Mouse (Mus musculus) layer of hippocampus, adult 18-20 months (tissue): Measurements from ENCODE around the gene Gm20547. TPM values are rescaled to one million over a fixed set of nuclear protein-coding genes. Genes with fewer than 3 reads are reported as not detected.

ENCODE experiments used
- DNase-seq, 2 experiments: peaks; one replicate each; pipeline ENCODE4 v3.0.0; 2022; ENCODE audit warnings: low spot score in 2 of 2
- total RNA-seq, 2 experiments: library from RNA; stranded (reverse); gene quantifications; 2 replicates each; pipeline ENCODE4 v1.2.3; 2021

Gene Gm20547
- total RNA-seq, 2 experiments from 2014 or later, result 0.10 TPM; not detected in 1

DNA sequence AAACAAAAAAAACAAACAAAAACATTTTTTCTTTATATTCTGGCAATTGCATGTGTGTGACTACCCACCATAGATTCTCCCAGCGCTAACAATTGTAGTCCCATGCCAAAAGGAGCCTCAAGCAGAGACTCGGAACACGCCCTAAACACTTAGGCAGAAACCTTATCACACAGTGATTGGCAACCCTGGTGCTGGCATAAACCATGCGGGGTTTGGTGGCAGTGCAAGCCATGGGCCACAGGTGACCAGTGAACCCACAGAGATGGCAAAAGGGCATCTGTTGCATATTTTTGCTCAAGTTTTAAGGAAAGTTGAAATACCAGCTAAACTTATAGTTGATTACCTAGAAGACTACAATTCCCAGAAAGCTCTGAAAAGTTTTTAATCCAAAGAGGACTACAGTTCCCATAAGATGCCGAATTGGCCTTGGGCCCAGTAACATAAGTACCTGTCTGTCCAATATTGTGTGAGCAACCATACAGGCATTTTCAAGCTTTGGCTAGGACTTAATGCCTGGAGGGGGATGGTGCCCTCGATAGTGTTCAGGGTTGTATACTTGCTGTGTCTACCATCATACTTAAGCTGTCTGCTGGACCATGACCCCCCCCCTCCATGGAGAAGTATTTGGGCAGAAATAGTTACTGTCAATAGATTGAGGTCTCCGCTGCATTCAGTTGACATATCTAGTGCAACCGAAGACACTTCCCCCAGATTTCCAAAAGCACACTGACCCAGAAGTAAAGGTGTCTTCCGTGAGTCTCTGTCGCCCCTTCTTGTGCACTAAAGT is 15.7 kb upstream of the Gm20547 start:
- DNase-seq, result peak; percentile 28 to 66

DNA sequence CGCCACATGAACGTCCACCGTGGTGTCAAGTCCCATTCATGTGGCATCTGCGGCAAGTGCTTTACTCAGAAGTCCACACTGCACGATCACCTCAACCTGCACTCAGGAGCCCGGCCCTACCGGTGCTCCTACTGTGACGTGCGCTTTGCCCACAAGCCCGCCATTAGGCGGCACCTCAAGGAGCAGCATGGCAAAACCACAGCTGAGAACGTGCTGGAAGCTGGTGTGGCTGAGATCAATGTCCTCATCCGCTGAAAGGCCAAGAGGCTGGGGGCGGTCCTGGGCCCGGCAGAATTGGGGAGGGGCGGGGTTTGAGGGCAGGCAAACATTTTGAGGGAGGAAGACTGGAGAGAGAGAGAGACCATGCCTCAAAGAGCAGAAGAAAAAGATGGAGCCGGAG is 14.5 kb upstream of the Gm20547 start:
- no peak for DNase-seq

DNA sequence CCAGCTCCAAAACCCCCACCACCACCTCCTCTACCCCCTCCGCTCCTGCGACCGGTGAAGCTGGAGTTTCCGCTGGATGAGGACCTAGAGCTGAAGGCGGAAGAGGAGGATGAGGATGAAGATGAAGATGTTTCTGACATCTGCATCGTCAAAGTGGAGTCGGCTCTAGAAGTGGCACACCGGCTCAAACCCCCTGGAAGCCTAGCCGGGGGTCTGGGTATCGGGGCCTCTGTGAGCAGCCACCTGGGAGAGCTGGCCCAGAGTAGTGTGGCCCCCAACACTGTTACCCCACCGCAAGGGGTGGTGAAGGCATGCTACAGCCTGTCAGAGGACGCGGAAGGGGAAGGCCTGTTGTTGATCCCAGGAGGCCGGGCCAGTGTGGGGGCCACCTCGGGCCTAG is 13.9 kb upstream of the Gm20547 start:
- no peak for DNase-seq

DNA sequence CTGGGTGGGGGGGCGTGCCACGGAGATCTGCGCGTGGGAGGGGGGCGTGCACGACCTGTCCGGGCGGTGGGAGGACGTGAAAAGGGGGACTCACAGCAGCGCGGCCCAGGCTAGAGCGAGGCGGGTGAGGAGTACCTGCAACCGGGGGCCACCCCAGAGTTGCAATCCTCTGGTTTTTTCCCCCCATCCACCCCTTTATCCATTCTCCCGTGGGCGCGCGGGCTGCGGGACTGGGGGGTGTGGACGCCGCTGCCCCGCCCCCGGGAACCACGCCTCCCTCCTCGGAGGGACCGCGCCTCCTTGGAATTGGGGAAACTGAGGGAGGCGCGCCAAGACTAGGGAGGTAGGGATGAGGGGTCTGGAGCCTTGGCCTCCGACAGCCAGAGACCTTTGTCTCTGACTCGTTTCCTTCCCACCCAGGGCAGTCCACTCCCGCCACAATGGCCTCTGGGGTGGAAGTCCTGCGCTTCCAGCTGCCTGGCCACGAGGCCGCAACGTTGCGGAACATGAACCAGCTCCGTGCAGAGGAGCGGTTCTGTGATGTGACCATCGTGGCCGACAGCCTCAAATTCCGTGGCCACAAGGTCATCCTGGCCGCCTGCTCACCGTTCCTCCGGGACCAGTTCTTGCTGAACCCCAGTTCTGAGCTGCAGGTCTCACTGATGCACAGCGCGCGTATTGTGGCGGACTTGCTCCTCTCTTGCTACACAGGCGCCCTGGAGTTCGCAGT is 13.1 kb upstream of the Gm20547 start:
- DNase-seq, result peak; percentile 43 to 52

DNA sequence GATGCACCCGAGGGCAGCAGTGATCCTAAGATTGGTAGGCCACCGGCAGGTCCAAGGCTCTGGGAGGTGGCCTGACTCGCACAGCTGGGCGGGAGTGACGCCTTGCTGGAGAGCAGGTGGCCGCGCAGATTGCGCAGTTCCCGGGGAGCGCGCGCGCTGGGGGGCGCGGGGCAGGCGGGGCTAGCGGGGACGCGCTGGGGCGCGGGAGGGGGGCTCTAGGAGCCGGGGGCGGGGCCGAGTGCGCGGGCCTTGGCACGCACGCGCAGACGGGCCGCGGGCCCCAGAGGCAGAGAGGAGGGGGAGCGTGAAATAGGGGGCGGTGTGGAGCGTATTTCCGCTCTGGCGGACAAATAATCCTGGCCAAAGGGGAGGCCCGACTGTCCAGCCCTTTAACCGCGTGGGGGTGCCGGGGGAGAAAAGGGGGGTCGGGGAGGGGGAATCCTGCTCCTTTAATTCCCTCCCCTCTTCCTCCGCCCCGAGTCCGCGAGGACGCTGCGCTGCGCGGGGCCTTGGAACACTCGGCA is 12.3 kb upstream of the Gm20547 start:
- DNase-seq, result peak; percentile 88 to 94

DNA sequence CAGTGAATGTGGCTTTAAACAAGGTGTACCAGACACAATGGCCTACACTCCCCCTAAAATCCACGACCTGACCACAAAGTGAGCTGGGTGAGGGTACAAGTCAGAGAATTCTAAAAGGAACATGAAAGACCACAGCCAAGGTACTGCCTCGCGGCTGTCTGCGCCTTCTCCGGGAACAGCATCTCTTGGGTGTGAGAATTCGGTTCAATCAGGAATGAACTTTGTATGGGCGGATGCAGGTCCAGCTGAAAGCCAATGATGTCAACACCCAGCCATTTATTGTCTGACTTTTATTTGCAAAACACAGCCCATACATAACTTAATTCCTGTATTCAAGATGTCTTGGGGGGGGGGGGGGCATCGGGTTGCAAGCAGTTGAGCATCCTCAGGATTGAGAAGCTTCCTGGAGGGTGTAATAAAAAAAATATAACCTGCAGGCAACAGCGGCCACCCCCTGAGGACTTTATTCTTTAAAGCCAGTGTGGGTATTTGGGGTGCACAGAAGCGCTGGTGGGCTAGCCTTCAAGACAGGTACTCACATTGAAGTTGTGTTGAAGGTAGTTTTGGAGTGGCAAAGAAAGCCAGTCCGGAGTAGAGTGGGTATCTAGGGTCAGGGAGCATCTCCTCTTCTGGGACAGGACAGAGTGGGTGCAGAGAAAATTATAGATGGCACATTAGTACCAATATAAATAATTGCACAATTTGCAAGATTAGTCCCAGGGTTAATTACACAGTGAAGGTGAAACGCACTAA is 11.4 kb upstream of the Gm20547 start:
- DNase-seq, result no peak

DNA sequence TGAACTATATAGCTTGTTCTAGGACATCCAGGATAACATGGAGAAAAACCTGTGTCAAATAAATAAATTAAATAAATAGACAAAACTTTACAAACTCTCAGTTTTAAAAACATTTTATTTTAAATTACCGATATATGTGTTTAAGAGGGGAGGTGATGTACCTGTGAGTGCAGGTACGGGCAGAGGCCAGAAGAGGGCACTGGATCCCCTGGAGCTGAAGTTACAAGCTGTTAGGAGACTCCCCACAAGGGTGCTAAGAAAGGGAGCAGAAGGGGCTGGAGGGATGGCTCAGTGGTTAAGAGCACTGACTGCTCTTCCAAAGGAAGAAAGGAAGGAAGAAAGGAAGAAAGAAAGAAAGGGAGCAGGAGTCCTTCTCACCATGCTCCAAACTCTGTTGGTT is 9.5 kb upstream of the Gm20547 start:
- DNase-seq, result no peak

DNA sequence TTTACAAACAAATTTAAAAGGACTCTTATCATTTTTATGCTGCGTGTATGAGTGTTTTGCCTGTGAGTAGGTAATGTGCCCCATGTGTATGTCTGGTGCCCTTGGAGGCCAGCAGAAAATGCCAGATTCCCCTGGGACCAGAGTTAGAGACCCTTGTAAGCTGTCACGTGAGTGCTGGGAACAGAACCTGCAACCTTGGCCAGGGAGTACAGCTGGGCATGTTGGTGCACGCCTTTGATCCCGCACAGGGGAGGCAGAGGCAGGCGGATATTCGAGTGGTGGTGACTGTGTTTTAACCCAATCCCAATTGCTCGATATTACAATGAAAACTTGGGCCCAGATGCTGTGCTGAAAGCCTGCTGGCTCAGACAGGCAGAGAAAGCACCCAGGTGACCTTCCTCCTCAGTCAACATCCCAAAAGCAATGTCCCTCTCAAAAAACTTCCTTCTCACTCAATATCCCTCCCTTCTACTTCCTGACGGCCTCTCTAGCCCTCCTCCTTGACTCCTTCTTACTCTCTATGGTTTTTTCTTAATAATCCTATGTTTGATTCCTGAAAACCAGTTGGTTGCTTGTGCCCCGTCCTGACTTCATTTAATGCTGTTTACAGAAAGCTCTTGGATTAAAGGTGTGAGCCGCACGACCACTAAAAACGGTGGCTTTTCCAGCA is 8.4 kb upstream of the Gm20547 start:
- DNase-seq, result no peak

DNA sequence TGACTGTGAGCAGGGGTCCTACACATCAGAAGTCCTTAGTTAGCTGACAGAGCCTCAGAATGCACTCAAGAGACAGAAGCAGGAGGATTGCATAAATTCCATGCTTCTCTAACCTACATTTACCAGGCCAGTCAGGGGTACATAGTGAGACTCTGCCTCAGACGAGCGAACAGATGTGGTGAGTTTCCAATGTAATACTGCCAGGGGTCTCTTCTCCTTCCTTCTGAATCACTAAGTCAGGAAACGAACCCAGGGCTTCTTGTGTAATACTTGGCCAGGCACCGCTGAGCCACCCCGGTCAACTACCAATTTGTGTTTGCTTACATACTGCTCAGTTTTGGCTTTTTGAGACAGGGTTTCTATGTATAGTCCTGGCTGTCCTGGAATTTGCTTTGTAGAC is 6.1 kb upstream of the Gm20547 start:
- DNase-seq, result no peak

DNA sequence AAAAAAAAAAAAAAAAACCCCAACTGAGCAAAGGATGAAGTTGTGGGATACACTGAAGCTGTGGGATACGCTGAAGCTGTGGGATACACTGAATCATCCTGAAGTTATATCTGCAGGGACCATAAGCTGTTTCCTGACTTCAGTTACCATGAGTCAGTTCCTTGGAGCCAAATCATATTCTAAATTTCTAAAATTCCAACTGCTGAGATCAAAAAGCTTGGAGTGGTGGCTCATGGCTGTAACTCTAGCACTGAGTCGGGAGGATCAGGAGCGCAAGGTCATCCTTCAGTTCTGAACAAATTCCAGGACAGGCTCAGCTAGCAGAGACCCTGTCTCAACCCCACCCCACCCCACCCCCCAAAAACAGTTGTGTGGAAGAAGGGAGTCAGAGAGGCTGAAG is 3.8 kb upstream of the Gm20547 start:
- DNase-seq, result no peak

DNA sequence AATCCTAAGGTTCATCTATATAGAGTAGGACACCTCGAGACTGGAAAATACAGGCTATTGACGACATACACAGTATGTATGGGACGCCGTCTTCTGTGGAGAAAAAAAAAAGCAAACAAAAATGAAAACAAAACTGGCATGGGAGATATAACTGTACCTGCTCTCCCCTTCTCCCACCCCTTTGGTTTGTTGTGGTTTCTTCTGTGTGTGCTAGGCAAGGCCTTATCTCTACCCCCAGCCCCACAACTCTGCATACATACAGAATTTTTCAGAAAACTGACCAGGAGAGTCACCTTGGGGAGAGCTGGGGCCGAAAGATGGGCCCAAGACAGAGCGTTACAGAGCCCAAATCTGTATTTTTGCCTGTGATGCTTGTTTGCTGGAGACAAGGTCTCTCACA is 2.9 kb upstream of the Gm20547 start:
- no peak for DNase-seq

DNA sequence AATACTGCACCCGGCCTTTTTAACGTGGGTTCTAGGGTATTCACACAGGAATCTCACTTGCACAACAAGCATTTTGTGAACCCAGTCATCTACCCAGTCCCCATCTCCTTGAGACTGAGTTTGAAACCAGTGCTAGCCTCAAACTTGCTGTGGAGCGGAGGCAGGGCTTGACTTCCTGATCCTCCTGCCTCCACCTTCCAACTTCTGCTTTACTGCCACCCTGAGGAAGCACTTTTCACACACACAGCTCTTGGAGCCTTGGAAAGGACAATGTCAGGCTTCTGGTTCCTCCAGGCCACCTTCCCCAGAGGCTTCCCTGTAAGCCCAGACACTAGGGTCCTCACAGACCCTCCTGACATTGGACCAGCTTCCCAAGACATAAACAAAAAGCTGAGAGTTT is 1.5 kb upstream of the Gm20547 start:
- no peak for DNase-seq

DNA sequence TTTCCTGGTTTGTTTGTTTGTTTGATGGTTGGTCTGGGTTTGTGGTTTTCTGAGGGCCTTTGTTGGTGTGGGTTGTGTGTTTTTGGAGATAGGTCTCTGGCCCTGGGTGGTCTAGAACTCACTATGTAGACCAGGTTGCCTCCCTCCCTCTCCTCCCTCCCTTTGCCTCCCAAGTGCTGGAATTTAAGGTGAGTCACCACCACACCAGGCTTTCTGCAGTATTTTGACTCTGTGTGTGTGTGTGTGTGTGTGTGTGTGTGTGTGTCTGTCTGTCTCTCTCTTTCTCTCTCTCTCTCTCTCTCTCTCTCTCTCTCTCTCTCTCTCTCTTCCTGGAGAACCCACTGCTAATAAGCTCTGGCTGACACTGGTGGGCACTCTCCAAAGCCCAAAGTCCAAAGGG is 676 bp downstream of the Gm20547 start:
- DNase-seq, result no peak

DNA sequence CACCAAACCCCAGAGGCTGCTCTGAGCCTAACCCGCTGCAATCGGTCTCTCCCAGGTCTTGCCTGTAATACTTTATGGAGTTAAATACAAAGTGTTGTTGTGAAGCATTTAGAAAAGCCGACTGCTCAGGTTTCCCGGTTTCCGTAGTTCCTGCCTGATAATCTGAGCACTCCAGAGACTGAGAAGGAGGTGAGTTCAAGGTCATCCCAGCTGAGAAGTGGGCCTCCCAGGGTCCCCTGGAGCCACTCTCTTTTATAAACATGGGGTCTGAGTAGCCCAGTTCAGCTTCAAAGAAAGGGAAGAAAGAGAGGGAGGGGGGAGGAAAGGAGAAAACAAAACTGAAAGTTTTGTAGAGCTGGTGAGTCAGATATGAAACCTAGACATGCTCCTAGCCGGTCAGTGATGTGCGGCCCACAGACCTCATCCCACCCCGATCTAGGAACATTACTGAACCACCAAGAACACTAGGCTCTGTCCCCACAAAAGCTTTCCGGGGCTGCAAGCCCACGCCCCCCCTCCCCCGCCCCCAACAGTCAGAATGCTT is 2.4 kb downstream of the Gm20547 start, which contains the start of gene Zbtb12:
Gene Zbtb12, plus strand, starts transcription at position 148 of the 544 bp plus-strand sequence.
- no peak for DNase-seq

DNA sequence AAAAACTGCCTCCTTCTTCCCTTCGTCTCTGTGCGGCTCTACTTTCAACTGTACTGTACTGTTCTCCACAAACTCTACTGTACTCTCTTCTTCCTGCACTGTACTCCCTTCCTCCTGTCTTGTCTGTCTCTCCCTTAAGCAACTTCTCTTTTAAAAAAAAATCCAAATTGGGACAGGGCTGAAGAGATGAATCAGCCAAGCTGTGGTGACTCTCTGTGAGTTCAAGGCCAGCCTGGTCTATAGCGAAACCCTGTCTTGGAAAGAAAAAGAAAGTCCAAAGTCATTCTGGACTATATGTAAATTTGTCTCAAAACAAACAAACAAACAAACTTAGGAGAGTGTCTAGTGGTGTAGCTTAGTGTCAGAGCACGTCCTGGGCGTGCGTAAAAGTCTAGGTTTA is 7.5 kb downstream of the Gm20547 start:
- no peak for DNase-seq

DNA sequence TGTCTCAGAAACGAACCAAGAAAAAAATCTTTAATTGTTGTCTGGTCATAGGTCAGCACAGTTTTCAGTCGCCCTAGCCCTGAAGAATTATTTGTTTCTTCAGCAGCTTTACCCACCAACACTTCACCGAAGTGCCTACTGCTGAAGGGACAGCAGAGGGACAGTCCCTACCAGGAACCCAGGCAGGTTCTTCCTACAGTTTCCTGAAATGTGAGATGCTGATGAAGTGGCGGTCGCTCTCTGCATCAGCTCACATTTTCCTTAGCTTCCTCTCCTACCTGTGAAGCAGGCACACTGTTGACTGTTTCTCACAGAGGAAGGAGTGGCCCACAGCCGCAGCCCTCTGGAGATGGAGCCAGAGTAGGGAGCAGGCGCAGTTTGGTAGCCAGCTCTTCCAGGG is 15.9 kb downstream of the Gm20547 start:
- no peak for DNase-seq

DNA sequence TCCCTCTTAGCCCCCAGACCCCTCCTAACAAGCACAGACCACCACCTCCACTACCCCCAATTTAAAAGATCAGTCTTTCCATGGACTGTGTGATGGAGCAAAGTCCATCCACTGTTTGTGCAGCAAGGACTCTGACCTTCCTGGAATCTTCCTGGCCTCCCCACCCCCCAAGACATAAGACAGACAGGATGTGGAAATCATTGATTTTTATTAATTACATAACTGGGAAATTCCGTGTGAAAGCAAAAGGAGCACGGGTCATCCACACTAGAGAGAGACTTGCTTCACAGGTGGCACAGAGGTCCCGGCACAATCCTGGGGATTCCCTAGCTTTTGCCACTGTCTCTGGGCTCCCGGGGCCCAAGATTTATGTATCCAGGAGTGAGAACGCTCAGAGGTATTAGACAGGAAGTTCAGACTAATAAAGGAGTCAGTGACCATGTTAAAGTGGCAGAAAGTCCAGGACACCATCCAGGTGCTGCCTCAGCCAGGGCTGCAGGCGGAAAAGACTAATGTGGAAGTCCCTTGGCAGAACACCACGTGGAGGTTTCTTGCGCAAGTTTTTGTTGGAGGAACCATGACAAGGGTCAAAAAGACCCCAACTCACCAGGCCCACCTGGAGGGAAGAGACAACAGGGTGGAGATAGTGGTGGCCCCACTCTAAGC is 19.3 kb downstream of the Gm20547 start, which contains the start of gene Cfb:
Gene Cfb, minus strand, starts transcription at position 103 of the 666 bp plus-strand sequence.
- no peak for DNase-seq

DNA sequence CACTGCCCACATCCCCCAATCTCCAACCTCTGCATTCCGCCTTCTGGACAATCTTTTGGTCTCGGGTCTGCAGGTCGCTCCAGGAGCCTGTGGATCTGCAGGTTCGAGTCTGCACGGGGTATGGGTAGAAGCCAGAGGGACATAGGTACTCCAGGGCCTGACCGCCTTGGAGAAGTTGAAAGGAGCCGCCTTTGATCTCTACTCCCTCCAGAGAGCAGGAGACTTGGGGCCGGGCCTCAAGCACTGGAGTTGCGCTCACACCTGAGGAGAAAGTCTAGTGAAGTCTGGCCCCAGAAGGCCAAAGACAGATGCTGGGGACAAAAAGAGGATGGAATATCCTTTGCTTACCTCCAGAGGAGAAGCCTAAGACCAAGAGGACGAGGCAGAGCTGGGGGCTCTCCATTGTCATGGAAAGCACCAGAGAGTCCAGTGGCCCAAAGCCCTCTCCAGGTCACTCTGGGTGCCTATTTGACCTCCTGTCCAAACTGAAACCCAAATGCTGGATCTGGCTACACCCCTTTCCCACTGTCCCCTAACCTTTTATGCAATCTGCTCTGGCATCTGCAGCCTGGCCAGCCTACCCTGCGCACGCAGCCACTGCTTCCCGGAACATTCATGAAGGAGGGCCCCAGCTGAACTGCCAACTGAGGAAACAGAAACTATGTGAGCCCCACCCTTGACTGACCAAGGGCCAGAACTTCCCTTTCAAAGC is 20.0 kb downstream of the Gm20547 start:
- DNase-seq, result no peak

DNA sequence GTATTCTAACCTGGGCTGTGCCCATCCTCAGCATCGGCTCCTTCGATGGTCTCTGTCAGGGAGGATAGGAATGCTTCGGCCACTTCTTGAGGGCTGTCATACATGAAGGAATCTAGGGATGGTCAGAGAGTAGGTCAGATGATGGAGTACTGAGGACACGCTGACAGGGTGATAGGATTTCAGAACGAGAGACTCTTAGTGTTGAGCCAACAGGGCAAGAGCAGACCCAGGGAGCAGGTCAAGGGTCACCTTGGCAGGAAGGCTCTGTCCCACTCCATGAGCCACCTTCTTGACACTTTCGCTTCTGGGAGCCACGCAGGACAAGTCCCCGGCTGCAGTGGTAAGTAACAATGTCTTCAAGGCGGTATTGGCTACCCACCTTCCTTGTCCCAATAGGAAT is 21.3 kb downstream of the Gm20547 start:
- no peak for DNase-seq

DNA sequence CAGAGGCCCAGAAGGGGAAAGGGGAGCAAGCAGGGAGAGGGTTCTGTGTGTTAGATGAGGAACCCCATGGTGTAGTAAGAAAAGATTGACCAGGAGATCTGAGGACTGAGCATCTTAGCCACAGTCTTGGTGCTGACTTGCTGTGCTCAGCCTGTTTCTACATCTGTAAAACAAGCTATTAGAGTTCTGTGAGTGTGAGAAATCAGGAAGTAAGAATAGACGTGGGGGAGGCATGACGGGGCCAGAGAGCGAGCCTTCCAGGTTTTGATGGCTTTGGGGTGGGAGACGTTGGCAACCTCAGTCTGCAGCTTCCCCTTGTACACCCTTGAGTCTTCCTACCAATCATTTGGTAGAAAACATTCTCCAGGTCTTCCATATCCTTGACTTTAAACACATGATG is 23.2 kb downstream of the Gm20547 start:
- no peak for DNase-seq
